Mouse (Mus musculus): ENCODE results near the gene Ankrd12.

DNA sequence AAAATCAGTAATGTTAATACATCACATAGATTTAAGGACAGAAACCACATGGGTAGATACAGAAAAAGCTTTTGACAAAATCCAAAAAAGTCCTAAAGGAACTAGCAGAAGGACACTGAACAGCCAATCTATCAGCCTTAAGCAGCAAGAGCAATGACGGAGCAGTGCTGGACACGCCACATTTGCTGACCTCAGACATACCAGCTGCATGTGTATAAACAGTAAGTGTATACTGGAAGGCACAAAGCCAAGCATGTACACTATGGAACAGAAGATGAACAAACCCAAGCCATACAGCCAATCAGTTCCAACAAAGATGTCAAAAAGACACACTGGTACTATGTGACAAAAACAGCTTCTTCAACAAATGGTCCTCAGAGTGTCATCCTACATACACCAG is 19.7 kb downstream of the Ankrd12 start:
- TF ChIP-seq CTCF (IDR thresholded peaks at IDR 0.05 in 2 of 3, conservative IDR thresholded peaks at IDR 0.05 in 1 of 3; ENCODE audit: control insufficient read depth in 1 of 3, insufficient read depth in 1 of 3, low read depth in 2 of 3, low read length in 3 of 3, poor library complexity in 1 of 3, severe bottlenecking in 1 of 3) (no peak), POLR2A (IDR thresholded peaks at IDR 0.05; ENCODE audit: control insufficient read depth in 1 of 2, insufficient read depth in 1 of 2, low read depth in 1 of 2, low read length in 2 of 2, poor library complexity in 1 of 2) (no peak)
